ENCODE assay signal across 8 mouse cellular contexts in the genomic region with DNA sequence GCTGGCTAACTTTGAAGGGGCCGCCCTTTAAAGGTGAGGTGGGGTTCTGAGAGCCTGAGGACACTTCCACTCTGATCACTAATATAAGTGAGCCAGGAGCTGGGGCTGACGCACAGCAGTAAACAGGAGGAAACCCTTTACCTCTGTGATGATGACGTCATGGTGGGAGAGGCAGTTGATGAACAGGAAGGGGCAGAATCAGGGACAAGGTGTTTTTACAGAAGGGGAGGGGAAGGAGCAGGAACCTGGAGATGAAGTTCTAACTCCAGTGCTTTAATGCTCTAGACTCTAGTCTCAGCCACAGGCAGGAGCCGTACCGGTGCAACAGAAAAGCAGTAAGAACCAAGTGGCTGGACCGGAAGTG. TPM values are rescaled to one million over a fixed set of nuclear protein-coding genes. Genes with fewer than 3 reads are reported as not detected.
A peak's percentile ranks its signal among the peaks of the same experiment; 100 is the strongest.
DNase-seq lines count a peak whose midpoint lies in the region; ATAC-seq and TF ChIP-seq lines count a peak whose summit lies in the region.

No protein-coding gene starts in this region.

- H3K27ac ChIP-seq in heart, postnatal 0 days (ENCODE audit: low read depth): peak overlapping the region; percentile 84

- H3K36me3 ChIP-seq in heart, postnatal 0 days (replicated peaks; ENCODE audit: control insufficient read depth, insufficient read depth, low read length): peaks cover 54% of the 10 kb centered on the region
- H3K36me3 ChIP-seq in G1E (replicated peaks): peaks cover 84% of the 10 kb centered on the region

- H3K4me1 ChIP-seq in heart, postnatal 0 days (ENCODE audit: control insufficient read depth, insufficient read depth): peaks cover 17% of the 10 kb centered on the region
- peaks cover 55% of the 10 kb centered on the region for H3K4me1 ChIP-seq in G1E (ENCODE audit: insufficient read depth, low read depth, low read length)

- 15% methylated on average over 6 of the region's 6 CpGs for WGBS in heart, postnatal 0 days

- no peak for ATAC-seq in heart, postnatal 0 days (ENCODE audit: insufficient read depth, low read depth)
- no peak for ATAC-seq in G1E (ENCODE audit: extremely low read depth, insufficient number of reproducible peaks, low FRiP score, poor library complexity, severe bottlenecking)
- peak; percentile 68 for ATAC-seq in erythroblast, adult 5-6 weeks (replicated peaks; ENCODE audit: low FRiP score, poor library complexity, severe bottlenecking)
- ATAC-seq in monocyte, adult 5-6 weeks (replicated peaks; ENCODE audit: insufficient number of reproducible peaks, low FRiP score, low TSS enrichment, poor library complexity, severe bottlenecking): no peak; the same call in 1 of the 2 replicates

- no peak for TF ChIP-seq CTCF in heart, postnatal 0 days (IDR thresholded peaks at IDR 0.05; ENCODE audit: low read depth)
- TF ChIP-seq CTCF in G1E (IDR thresholded peaks at IDR 0.05; ENCODE audit: low read depth, low read length): no peak

- TF ChIP-seq EP300 in heart, postnatal 0 days (IDR thresholded peaks at IDR 0.05; ENCODE audit: low read depth): no peak

- H3K4me2 ChIP-seq in heart, postnatal 0 days (ENCODE audit: low read depth, low read length): peak overlapping the region; percentile 99

- H3K9ac ChIP-seq in heart, postnatal 0 days (replicated peaks; ENCODE audit: low read depth, low read length): peak overlapping the region; percentile 80

- H3K27me3 ChIP-seq in heart, postnatal 0 days (ENCODE audit: control insufficient read depth, insufficient read depth, low read length): no peaks in the 10 kb centered on the region
- H3K27me3 ChIP-seq in G1E (ENCODE audit: insufficient read depth, low read length): no peaks in the 10 kb centered on the region

- DNase-seq in heart, postnatal 0 days (ENCODE audit: low spot score): peak; percentile 29
- DNase-seq in heart, adult 9 months (ENCODE audit: low spot score in 2 of 2): no peak
- DNase-seq in G1E (ENCODE audit: low spot score): peak; percentile 61
- DNase-seq in kidney, postnatal 25 days: peak; percentile 13 to 53
- DNase-seq in mesoderm, embryonic 11.5 days (ENCODE audit: low read depth, low spot score): peak; percentile 32
- DNase-seq in left cerebral cortex, adult 9 months (ENCODE audit: low spot score in 2 of 2): no peak

- H3K9me3 ChIP-seq in heart, postnatal 0 days (replicated peaks; ENCODE audit: control insufficient read depth, low read length): no peaks in the 10 kb centered on the region
- no peaks in the 10 kb centered on the region for H3K9me3 ChIP-seq in G1E (replicated peaks)

- H3K4me3 ChIP-seq in heart, postnatal 0 days (ENCODE audit: low read depth, low read length): peak overlapping the region; percentile 72
- H3K4me3 ChIP-seq in G1E (ENCODE audit: low read depth, low read length): peak overlapping the region; percentile 95

RNA-seq across cellular contexts. Expression of a gene that starts 0.7 kb away (rescaled TPM):
- 25.8 and 74.7 TPM in 2 replicates for total RNA-seq in heart, postnatal 0 days (2014; rRNA removed; ENCODE audit: low replicate concordance)
- polyA plus RNA-seq in heart, postnatal 0 days (2015; fragmentation: Nextera tagmentation; extraction: Ambion mirVana): 37.3 and 39.2 TPM in 2 replicates
- total RNA-seq in G1E (2014; fragmentation: Nextera tagmentation) (14.1 and 20.1 TPM in 2 replicates), G1E (2017) (7.0 and 13.2 TPM in 2 replicates)
- 58.7 and 87.4 TPM in 2 replicates for polyA plus RNA-seq in G1E (2012)
- 2.3 and 2.5 TPM in 2 replicates for total RNA-seq in erythroblast, adult 5-6 weeks (2015; ENCODE audit: low replicate concordance)
- total RNA-seq in erythroblast, adult 5-6 weeks (2017; ENCODE audit: low replicate concordance): 1.8 and 4.7 TPM in 2 replicates
- total RNA-seq in monocyte, adult 5-6 weeks (2017): 7.0 to 21.9 TPM (median 15.6 TPM) in 3 replicates

RNA-seq across cellular contexts. Expression of a gene that starts 6.9 kb away (rescaled TPM):
- total RNA-seq in heart, postnatal 0 days (2014; rRNA removed; ENCODE audit: low replicate concordance): 90.3 and 93.2 TPM in 2 replicates
- polyA plus RNA-seq in heart, postnatal 0 days (2015; fragmentation: Nextera tagmentation; extraction: Ambion mirVana): 382 and 414 TPM in 2 replicates
- total RNA-seq in G1E (2014; fragmentation: Nextera tagmentation): 106 and 132 TPM in 2 replicates
- total RNA-seq in G1E (2017): 197 and 232 TPM in 2 replicates
- 257 and 291 TPM in 2 replicates for polyA plus RNA-seq in G1E (2012)
- total RNA-seq in erythroblast, adult 5-6 weeks (2015; ENCODE audit: low replicate concordance): 53.7 and 79.2 TPM in 2 replicates
- 25.5 and 34.4 TPM in 2 replicates for total RNA-seq in erythroblast, adult 5-6 weeks (2017; ENCODE audit: low replicate concordance)
- 106 to 180 TPM (median 151 TPM) in 3 replicates for total RNA-seq in monocyte, adult 5-6 weeks (2017)

RNA-seq across cellular contexts. Expression of a gene that starts 13.7 kb away (rescaled TPM):
- total RNA-seq in heart, postnatal 0 days (2014; rRNA removed; ENCODE audit: low replicate concordance): 7.0 and 14.4 TPM in 2 replicates
- polyA plus RNA-seq in heart, postnatal 0 days (2015; fragmentation: Nextera tagmentation; extraction: Ambion mirVana): 12.2 and 12.7 TPM in 2 replicates
- total RNA-seq in G1E (2014; fragmentation: Nextera tagmentation) (71.8 and 73.7 TPM in 2 replicates), G1E (2017) (11.3 and 12.9 TPM in 2 replicates)
- polyA plus RNA-seq in G1E (2012): 11.1 and 17.1 TPM in 2 replicates
- 4.0 and 22.1 TPM in 2 replicates for total RNA-seq in erythroblast, adult 5-6 weeks (2015; ENCODE audit: low replicate concordance)
- total RNA-seq in erythroblast, adult 5-6 weeks (2017; ENCODE audit: low replicate concordance): 3.3 and 3.5 TPM in 2 replicates
- total RNA-seq in monocyte, adult 5-6 weeks (2017): 6.4 to 27.2 TPM (median 23.9 TPM) in 3 replicates

RNA-seq across cellular contexts. Expression of a gene that starts 19.6 kb away (rescaled TPM):
- 23.8 and 31.4 TPM in 2 replicates for total RNA-seq in heart, postnatal 0 days (2014; rRNA removed; ENCODE audit: low replicate concordance)
- polyA plus RNA-seq in heart, postnatal 0 days (2015; fragmentation: Nextera tagmentation; extraction: Ambion mirVana): 4.6 and 5.8 TPM in 2 replicates
- 8.5 and 9.7 TPM in 2 replicates for total RNA-seq in G1E (2014; fragmentation: Nextera tagmentation)
- 5.7 and 7.3 TPM in 2 replicates for total RNA-seq in G1E (2017)
- polyA plus RNA-seq in G1E (2012): 14.6 and 19.0 TPM in 2 replicates
- 3.1 and 3.5 TPM in 2 replicates for total RNA-seq in erythroblast, adult 5-6 weeks (2015; ENCODE audit: low replicate concordance)
- total RNA-seq in erythroblast, adult 5-6 weeks (2017; ENCODE audit: low replicate concordance): 6.3 and 7.4 TPM in 2 replicates
- total RNA-seq in monocyte, adult 5-6 weeks (2017): 11.8 to 12.1 TPM (median 11.9 TPM) in 3 replicates

Comparison
In these comparisons a context has a peak if more than half of its experiments do, and no peak if none do; other contexts are left out.
1. DNase-seq: peak in heart, postnatal 0 days (single experiment), G1E (single experiment), kidney, postnatal 25 days (2 of 2) and mesoderm, embryonic 11.5 days (single experiment); none in heart, adult 9 months (0 of 2) and left cerebral cortex, adult 9 months (0 of 2).